In genomic region chr5:150452671-150453070, GRCm38 (mm10) we compare ENCODE assay signal across 29 mouse cellular contexts.
DNase-seq lines count a peak whose midpoint lies in the region; ATAC-seq and TF ChIP-seq lines count a peak whose summit lies in the region.
"Had no signal": no experiment of that assay in that cellular context is flagged by ENCODE, and none has a peak within 500 bp of the region (broad histone marks: within the 10 kb centered on the region; RNA-seq: fewer than 3 reads in every experiment).

No protein-coding gene starts in this region.

- peaks cover 14% of the 10 kb centered on the region for H3K36me3 ChIP-seq in heart, adult 2 months (ENCODE audit: control insufficient read depth, insufficient read depth, low read length)
- peaks cover 4% of the 10 kb centered on the region for H3K36me3 ChIP-seq in liver, embryonic 11.5 days (ENCODE audit: control insufficient read depth, insufficient read depth, low read length)
- H3K36me3 ChIP-seq: forebrain, embryonic 10.5 days had no signal

- no peak for ATAC-seq in liver, embryonic 11.5 days (replicated peaks; ENCODE audit: low FRiP score)
- ATAC-seq: forebrain, embryonic 13.5 days; forebrain, embryonic 16.5 days; hindbrain, postnatal 0 days; inflammation-experienced regulatory T-cells, adult 6 months; intestine, embryonic 16.5 days had no signal

- intact Hi-C loops in heart, adult 2 months (cut with DNase I) = loop anchor here (2.0 to 10.0 kb wide), 2 partner anchors 26 to 212 kb away; partner anchors contain the start of gene N4bp2l2
- intact Hi-C loops in heart, postnatal 14 days (cut with DNase I) = no loop called here

- H3K27me3 ChIP-seq in heart, adult 2 months (ENCODE audit: control insufficient read depth, insufficient read depth, low read length) = no peaks in the 10 kb centered on the region
- H3K27me3 ChIP-seq in liver, embryonic 11.5 days (replicated peaks; ENCODE audit: control insufficient read depth, insufficient read depth, low read length) = no peaks in the 10 kb centered on the region
- H3K27me3 ChIP-seq: embryonic facial prominence, embryonic 13.5 days; forebrain, embryonic 13.5 days; heart, embryonic 12.5 days; heart, embryonic 15.5 days had no signal

- peaks cover 7% of the 10 kb centered on the region for H3K9me3 ChIP-seq in liver, embryonic 11.5 days (ENCODE audit: control insufficient read depth, low read length)
- H3K9me3 ChIP-seq: heart, embryonic 15.5 days had no signal

- peak in 1 of 2 experiments; percentile 32 for DNase-seq in heart, adult 2 months
- DNase-seq in heart, postnatal 14 days = no peak
- DNase-seq in 3T3-L1 (ENCODE audit: low read depth, low spot score) = peak; percentile 45
- no peak for DNase-seq in liver, embryonic 11.5 days (ENCODE audit: low spot score)
- DNase-seq in layer of hippocampus, postnatal 14 days (ENCODE audit: low spot score in 2 of 2) = no peak
- DNase-seq: adrenal gland, adult 2 months; adrenal gland, postnatal 14 days; cerebellum, adult 11-12 months; cerebellum, adult 8-10 months; cerebellum, postnatal 10 days; cerebellum, postnatal 36 days; embryo, embryonic 11 days; gastrocnemius, adult 2 months; gastrocnemius, postnatal 14 days; heart, postnatal 4 days; kidney, adult 18-20 months had no signal

- no peak overlapping the region for H3K4me3 ChIP-seq in heart, adult 2 months
- no peak overlapping the region for H3K4me3 ChIP-seq in brown adipose tissue, adult 24 weeks (ENCODE audit: insufficient read depth, low read depth, low read length)
- no peak overlapping the region for H3K4me3 ChIP-seq in liver, embryonic 11.5 days (ENCODE audit: low read depth, low read length)
- H3K4me3 ChIP-seq: embryonic facial prominence, embryonic 10.5 days; embryonic facial prominence, embryonic 13.5 days; erythroblast, embryonic 14.5 days; forebrain, embryonic 10.5 days; forebrain, embryonic 13.5 days; gastrocnemius, adult 2 months; heart, embryonic 12.5 days; heart, embryonic 15.5 days had no signal

- TF ChIP-seq POLR2A in heart, adult 2 months (IDR thresholded peaks at IDR 0.05; ENCODE audit: insufficient read depth, low read depth, low read length) = no peak

- H3K4me1 ChIP-seq in heart, adult 2 months (ENCODE audit: control insufficient read depth, insufficient read depth, low read length) = peaks cover 3% of the 10 kb centered on the region
- H3K4me1 ChIP-seq in brown adipose tissue, adult 24 weeks (ENCODE audit: control insufficient read depth, insufficient read depth, insufficient read length, low read length) = 0 out of 2 replicates have a peak, but pooled peaks cover 4% of the 10 kb centered on the region
- H3K4me1 ChIP-seq in liver, embryonic 11.5 days (replicated peaks; ENCODE audit: control insufficient read depth, insufficient read depth, low read length) = no peaks in the 10 kb centered on the region
- H3K4me1 ChIP-seq: embryonic facial prominence, embryonic 10.5 days; forebrain, embryonic 13.5 days; heart, embryonic 12.5 days had no signal

- no peak overlapping the region for H3K4me2 ChIP-seq in liver, embryonic 11.5 days
- H3K4me2 ChIP-seq: embryonic facial prominence, embryonic 13.5 days; forebrain, embryonic 13.5 days; heart, embryonic 12.5 days; heart, embryonic 15.5 days; hindbrain, embryonic 14.5 days had no signal

- no peak overlapping the region for H3K9ac ChIP-seq in heart, adult 2 months (ENCODE audit: low read depth, low read length)
- no peak overlapping the region for H3K9ac ChIP-seq in liver, embryonic 11.5 days (ENCODE audit: low read depth, low read length)
- H3K9ac ChIP-seq: embryonic facial prominence, embryonic 13.5 days; forebrain, embryonic 13.5 days; heart, embryonic 12.5 days; heart, embryonic 15.5 days; hindbrain, embryonic 14.5 days had no signal

- no peak for TF ChIP-seq EP300 in heart, adult 2 months (IDR thresholded peaks at IDR 0.05; ENCODE audit: insufficient read depth, low read depth, low read length)

- H3K79me2 ChIP-seq in heart, adult 2 months (replicated peaks; ENCODE audit: control insufficient read depth, insufficient read depth, low read length) = no peaks in the 10 kb centered on the region

- no peak for TF ChIP-seq CTCF in heart, adult 2 months (IDR thresholded peaks at IDR 0.05)

- H3K27ac ChIP-seq in heart, adult 2 months = peak overlapping the region; percentile 4
- peak overlapping the region; percentile 19; the same call in 1 of the 2 replicates for H3K27ac ChIP-seq in brown adipose tissue, adult 24 weeks (replicated peaks; ENCODE audit: low read depth, low read length)
- no peak overlapping the region for H3K27ac ChIP-seq in liver, embryonic 11.5 days (ENCODE audit: low read depth, low read length)
- H3K27ac ChIP-seq: embryonic facial prominence, embryonic 10.5 days; embryonic facial prominence, embryonic 13.5 days; forebrain, embryonic 10.5 days; forebrain, embryonic 13.5 days; gastrocnemius, adult 2 months; heart, embryonic 15.5 days; hindbrain, embryonic 14.5 days; hindbrain, postnatal 0 days had no signal
